Mouse (Mus musculus): Measurements from ENCODE around the gene Ccdc115.

- no peak for TF ChIP-seq ZNF384 (IDR thresholded peaks at IDR 0.05; ENCODE audit: low read depth, low read length)
- TF ChIP-seq HCFC1 (IDR thresholded peaks at IDR 0.05; ENCODE audit: borderline replicate concordance, insufficient read depth, low read length) = no peak
- TF ChIP-seq MAFK (IDR thresholded peaks at IDR 0.05; ENCODE audit: insufficient read depth, low read depth, low read length) = peak; percentile 84
Measured at GRCm38 (mm10) chr1:34443124-34443523, 3.7 kb upstream of the Ccdc115 start.

Data from ES-E14 (cell line).